Mouse (Mus musculus): ENCODE measurements around the gene Gm20379.

Gm20379 gene

GRCm38 (mm10) chr13:92305680-92306079 lies at the start of gene Gm20379:
Gene Gm20379, plus strand, starts transcription at chr13:92305980.
- DNase-seq (ENCODE audit: low spot score) = no peak

GRCm38 (mm10) chr13:92261329-92261728 lies 44.5 kb upstream of the Gm20379 start:
- no peak for DNase-seq (ENCODE audit: low spot score)

- no peak for DNase-seq (ENCODE audit: low spot score)
These were observed 42.2 kb upstream of the Gm20379 start for GRCm38 (mm10) chr13:92263566-92263965.

GRCm38 (mm10) chr13:92267076-92267475 lies 38.7 kb upstream of the Gm20379 start:
- DNase-seq (ENCODE audit: low spot score) = no peak

GRCm38 (mm10) chr13:92274274-92275198 lies 31.2 kb upstream of the Gm20379 start:
- no peak for DNase-seq (ENCODE audit: low spot score)

- no peak for DNase-seq (ENCODE audit: low spot score)
These were observed 30.5 kb upstream of the Gm20379 start for GRCm38 (mm10) chr13:92275292-92275691.

GRCm38 (mm10) chr13:92277027-92277426 lies 28.8 kb upstream of the Gm20379 start:
- no peak for DNase-seq (ENCODE audit: low spot score)

GRCm38 (mm10) chr13:92291605-92292004 lies 14.2 kb upstream of the Gm20379 start:
- no peak for DNase-seq (ENCODE audit: low spot score)

- no peak for DNase-seq (ENCODE audit: low spot score)
These were observed 11.9 kb upstream of the Gm20379 start for GRCm38 (mm10) chr13:92293883-92294282.

- DNase-seq (ENCODE audit: low spot score) = no peak
These were observed 9.3 kb upstream of the Gm20379 start for GRCm38 (mm10) chr13:92296490-92296889.

GRCm38 (mm10) chr13:92297021-92297420 lies 8.8 kb upstream of the Gm20379 start:
- DNase-seq (ENCODE audit: low spot score) = no peak

- DNase-seq (ENCODE audit: low spot score) = no peak
These were observed 6.3 kb upstream of the Gm20379 start for GRCm38 (mm10) chr13:92299522-92299921.

- no peak for DNase-seq (ENCODE audit: low spot score)
These were observed 4.0 kb upstream of the Gm20379 start for GRCm38 (mm10) chr13:92301754-92302153.

GRCm38 (mm10) chr13:92302466-92302865 lies 3.3 kb upstream of the Gm20379 start:
- DNase-seq (ENCODE audit: low spot score) = no peak

GRCm38 (mm10) chr13:92303062-92303948 lies 2.5 kb upstream of the Gm20379 start:
- no peak for DNase-seq (ENCODE audit: low spot score)

- no peak for DNase-seq (ENCODE audit: low spot score)
These were observed 1.5 kb upstream of the Gm20379 start for GRCm38 (mm10) chr13:92304291-92304690.

- no peak for DNase-seq (ENCODE audit: low spot score)
These were observed 8.8 kb downstream of the Gm20379 start for GRCm38 (mm10) chr13:92314613-92315012.

GRCm38 (mm10) chr13:92320770-92321169 lies 15.0 kb downstream of the Gm20379 start:
- no peak for DNase-seq (ENCODE audit: low spot score)

GRCm38 (mm10) chr13:92326030-92326429 lies 20.2 kb downstream of the Gm20379 start:
- no peak for DNase-seq (ENCODE audit: low spot score)

- no peak for DNase-seq (ENCODE audit: low spot score)
These were observed 22.2 kb downstream of the Gm20379 start for GRCm38 (mm10) chr13:92328000-92328399.

- DNase-seq (ENCODE audit: low spot score) = no peak
These were observed 24.8 kb downstream of the Gm20379 start for GRCm38 (mm10) chr13:92330621-92331020.

GRCm38 (mm10) chr13:92332103-92332879 lies 26.5 kb downstream of the Gm20379 start:
- DNase-seq (ENCODE audit: low spot score) = no peak
